Mouse (Mus musculus) hindbrain, embryonic 16.5 days (tissue): ENCODE results near the gene Zfp106. TPM values are rescaled to one million over a fixed set of nuclear protein-coding genes. Genes with fewer than 3 reads are reported as not detected.

ENCODE experiments used
- ATAC-seq: fragments of 200-750 bp; cut with Nextera tagmentation; 2 replicates; pipeline ENCODE4 v1.8.0; 2017; ENCODE audit warnings: moderate TSS enrichment, moderate library complexity
- H3K27ac ChIP-seq: fragments of 300-500 bp; sonication (generic); 2 replicates; pipeline ENCODE4 v1.5.1; 2014; ENCODE audit warnings: low read depth, mild to moderate bottlenecking, control low read depth, low read length, moderate library complexity
- H3K27me3 ChIP-seq: fragments of 300-500 bp; sonication (generic); replicated peaks from 2 replicates; pipeline ENCODE4 v1.6.1; 2014; ENCODE audit warnings: low read length; ENCODE audit not compliant: control insufficient read depth, insufficient read depth
- H3K36me3 ChIP-seq: fragments of 300-500 bp; sonication (generic); 2 replicates; pipeline ENCODE4 v1.6.1; 2014; ENCODE audit warnings: mild to moderate bottlenecking, low read length, moderate library complexity, mixed read lengths; ENCODE audit not compliant: control insufficient read depth, insufficient read depth
- H3K4me1 ChIP-seq: fragments of 300-500 bp; sonication (generic); 2 replicates; pipeline ENCODE4 v1.6.1; 2014; ENCODE audit warnings: low read depth, low read length; ENCODE audit not compliant: control insufficient read depth, insufficient read depth
- H3K4me2 ChIP-seq: fragments of 300-500 bp; sonication (generic); 2 replicates; pipeline ENCODE4 v1.6.1; 2014; ENCODE audit warnings: mild to moderate bottlenecking, low read length, control low read depth, moderate library complexity
- H3K4me3 ChIP-seq: fragments of 300-500 bp; sonication (generic); 2 replicates; pipeline ENCODE4 v1.5.1; 2014; ENCODE audit warnings: mild to moderate bottlenecking, low read length, control low read depth, moderate library complexity
- H3K9ac ChIP-seq: fragments of 300-500 bp; sonication (generic); 2 replicates; pipeline ENCODE4 v1.6.1; 2014; ENCODE audit warnings: low read depth, mild to moderate bottlenecking, control low read depth, low read length, moderate library complexity
- H3K9me3 ChIP-seq: fragments of 300-500 bp; sonication (generic); 2 replicates; pipeline ENCODE4 v1.6.1; 2014; ENCODE audit warnings: mild to moderate bottlenecking, low read length, moderate library complexity; ENCODE audit not compliant: control insufficient read depth
- WGBS: fragments of 180-500 bp; shearing (Covaris S2); extraction: QIAGEN DNeasy Blood & Tissue Kit; methylation state at CpG from one replicate; pipeline ENCODE4 v1.1.7; 2014; 5-methylcytosine and 5-hydroxymethylcytosine counted together
- polyA plus RNA-seq: library from polyadenylated mRNA; unstranded; fragments of >200 nt; fragmentation: Nextera tagmentation; extraction: Ambion mirVana; gene quantifications from 2 replicates; pipeline ENCODE4 v1.2.1, GENCODE M21; 2015

Gene Zfp106
- polyA plus RNA-seq, 1 experiment from 2014 or later = 31.7 TPM

DNA sequence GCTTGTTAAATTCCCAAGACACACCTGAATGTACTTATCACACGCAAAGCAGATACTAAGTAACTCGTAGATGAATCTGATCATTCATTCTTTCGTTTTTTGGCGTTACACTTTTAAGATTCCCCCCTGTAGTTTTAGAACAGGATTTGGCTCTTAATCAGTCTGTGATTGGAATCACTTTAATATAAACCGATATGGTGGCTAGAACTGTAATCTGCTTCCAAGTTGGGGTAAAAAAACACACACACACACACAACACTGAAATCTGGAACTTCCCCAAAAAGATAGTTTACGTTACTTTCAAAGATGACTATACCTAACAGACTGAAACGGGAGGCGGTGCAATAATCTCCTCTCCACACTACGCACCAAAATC, 796 bp downstream of the Zfp106 start:
- Histone ChIP-seq H3K27me3 (no peaks in the 10 kb centered on the region), H3K4me1 (peaks cover 15% of the 10 kb centered on the region), H3K9me3 (no peaks in the 10 kb centered on the region), H3K36me3 (no peaks in the 10 kb centered on the region), H3K4me2 (peak overlapping the region; percentile 81), H3K9ac (peak overlapping the region; percentile 96), H3K4me3 (peak overlapping the region; percentile 87), H3K27ac (no peak overlapping the region)
- ATAC-seq = no peak
- 27% methylated on average over 9 of the region's 9 CpGs for WGBS

DNA sequence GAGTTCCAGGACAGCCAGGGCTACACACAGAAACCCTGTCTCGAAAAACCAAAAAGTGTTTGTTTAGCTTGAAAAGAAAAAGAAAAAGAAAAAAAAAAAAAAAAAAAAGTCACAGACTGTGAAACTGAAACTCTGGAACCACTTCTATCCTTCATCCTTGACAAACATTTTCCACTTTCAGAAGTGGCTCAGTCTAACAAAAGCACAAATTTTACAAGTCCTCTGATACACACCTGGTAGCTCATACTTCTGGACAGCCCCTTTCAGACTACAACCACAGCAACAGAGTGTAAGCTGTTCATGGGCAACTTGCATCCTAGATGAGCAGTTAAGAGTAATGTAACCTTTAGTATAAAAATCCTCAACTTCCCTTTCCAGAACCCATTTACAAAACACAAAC, 2.1 kb downstream of the Zfp106 start:
- Histone ChIP-seq H3K4me3 (no peak overlapping the region), H3K9me3 (no peaks in the 10 kb centered on the region), H3K27me3 (no peaks in the 10 kb centered on the region), H3K4me2 (no peak overlapping the region), H3K27ac (no peak overlapping the region), H3K9ac (no peak overlapping the region), H3K36me3 (no peaks in the 10 kb centered on the region), H3K4me1 (peaks cover 11% of the 10 kb centered on the region)
- WGBS = 91% methylated on average over 1 of the region's 1 CpGs
- no peak for ATAC-seq

DNA sequence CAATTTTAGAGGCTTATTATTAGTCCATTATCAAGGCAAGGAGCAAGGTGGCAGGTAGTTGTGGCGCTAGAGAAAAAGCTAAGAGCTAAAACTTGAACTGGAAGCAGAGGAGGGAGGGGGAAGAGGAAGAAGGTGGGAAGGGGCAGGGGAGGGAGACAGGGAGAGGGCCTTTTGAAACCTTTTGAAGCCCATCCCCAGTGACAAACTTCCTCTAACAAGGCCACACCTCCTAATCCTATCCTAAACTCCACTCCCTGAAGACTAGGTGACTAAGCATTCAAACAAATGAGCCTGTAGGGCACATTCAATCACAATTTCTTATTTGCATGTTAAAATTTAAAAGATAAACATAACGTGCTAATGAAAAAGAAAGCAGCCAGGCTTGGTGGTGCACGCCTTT, 4.8 kb downstream of the Zfp106 start:
- 93% methylated on average over 3 of the region's 3 CpGs for WGBS

GRCm38 (mm10) chr2:120556868-120557267, 6.8 kb downstream of the Zfp106 start:
- Histone ChIP-seq H3K27me3 (no peaks in the 10 kb centered on the region), H3K27ac (no peak overlapping the region), H3K36me3 (peaks cover 8% of the 10 kb centered on the region; the same call in 1 of the 2 replicates), H3K9ac (no peak overlapping the region), H3K4me1 (peaks cover under 1% of the 10 kb centered on the region; the same call in 1 of the 2 replicates), H3K4me3 (no peak overlapping the region), H3K4me2 (no peak overlapping the region), H3K9me3 (no peaks in the 10 kb centered on the region)
- ATAC-seq = no peak
- 80% methylated on average over 3 of the region's 3 CpGs for WGBS

More for the DNA sequence above, 4.8 kb downstream of the Zfp106 start:
- Histone ChIP-seq H3K4me1 (peaks cover 11% of the 10 kb centered on the region), H3K27ac (no peak overlapping the region), H3K9ac (no peak overlapping the region), H3K4me3 (no peak overlapping the region), H3K9me3 (no peaks in the 10 kb centered on the region), H3K27me3 (no peaks in the 10 kb centered on the region), H3K36me3 (0 out of 2 replicates have a peak, but pooled peaks cover 2% of the 10 kb centered on the region), H3K4me2 (no peak overlapping the region)
- ATAC-seq = no peak

- Histone ChIP-seq H3K27me3 (no peaks in the 10 kb centered on the region), H3K4me1 (no peaks in the 10 kb centered on the region; the same call in 1 of the 2 replicates), H3K36me3 (0 out of 2 replicates have a peak, but pooled peaks cover 6% of the 10 kb centered on the region), H3K9me3 (no peaks in the 10 kb centered on the region), H3K4me3 (no peak overlapping the region), H3K9ac (no peak overlapping the region), H3K4me2 (no peak overlapping the region), H3K27ac (no peak overlapping the region)
- 96% methylated on average over 2 of the region's 2 CpGs for WGBS
- no peak for ATAC-seq
Observed at GRCm38 (mm10) chr2:120544732-120545131, 18.9 kb downstream of the Zfp106 start.

- peak overlapping the region; percentile 11; the same call in 1 of the 2 replicates for H3K4me2 ChIP-seq
Observed at GRCm38 (mm10) chr2:120539778-120540208, 23.9 kb downstream of the Zfp106 start.

DNA sequence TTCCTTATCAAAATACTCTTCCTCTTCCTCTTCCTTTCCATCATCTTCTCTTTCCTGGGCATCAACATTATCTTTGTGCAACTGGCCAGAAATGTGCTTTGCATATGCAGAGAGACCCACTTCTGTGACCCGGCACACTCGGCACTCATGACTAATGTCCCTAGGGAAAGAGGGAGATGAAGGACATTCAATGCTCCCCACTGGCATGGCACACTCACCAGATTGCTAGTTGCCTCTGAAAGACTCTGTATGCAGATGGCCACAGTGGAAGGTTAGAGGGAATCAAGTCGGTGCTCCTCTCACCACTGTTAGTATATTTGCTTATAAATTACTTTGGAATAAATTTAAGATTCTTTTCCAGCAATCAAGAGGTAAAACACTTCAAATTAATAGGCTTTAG, 24.3 kb downstream of the Zfp106 start:
- Histone ChIP-seq H3K27me3 (no peaks in the 10 kb centered on the region), H3K4me3 (no peak overlapping the region), H3K4me1 (no peaks in the 10 kb centered on the region; the same call in 1 of the 2 replicates), H3K9ac (no peak overlapping the region), H3K9me3 (no peaks in the 10 kb centered on the region), H3K36me3 (no peaks in the 10 kb centered on the region), H3K27ac (0 out of 2 replicates have a peak overlapping the region, but pooled peaks have one; percentile 3), H3K4me2 (peak overlapping the region; percentile 11; the same call in 1 of the 2 replicates)
- ATAC-seq = no peak
- 29% methylated on average over 3 of the region's 3 CpGs for WGBS

More at GRCm38 (mm10) chr2:120539778-120540208, 23.9 kb downstream of the Zfp106 start:
- H3K9me3 ChIP-seq = no peaks in the 10 kb centered on the region
- H3K36me3 ChIP-seq = no peaks in the 10 kb centered on the region
- no peak overlapping the region for H3K4me3 ChIP-seq
- no peaks in the 10 kb centered on the region for H3K27me3 ChIP-seq
- H3K27ac ChIP-seq = no peak overlapping the region
- H3K9ac ChIP-seq = no peak overlapping the region
- no peaks in the 10 kb centered on the region; the same call in 1 of the 2 replicates for H3K4me1 ChIP-seq
- ATAC-seq = peak; percentile 87
- WGBS = 5% methylated on average over 1 of the region's 1 CpGs

DNA sequence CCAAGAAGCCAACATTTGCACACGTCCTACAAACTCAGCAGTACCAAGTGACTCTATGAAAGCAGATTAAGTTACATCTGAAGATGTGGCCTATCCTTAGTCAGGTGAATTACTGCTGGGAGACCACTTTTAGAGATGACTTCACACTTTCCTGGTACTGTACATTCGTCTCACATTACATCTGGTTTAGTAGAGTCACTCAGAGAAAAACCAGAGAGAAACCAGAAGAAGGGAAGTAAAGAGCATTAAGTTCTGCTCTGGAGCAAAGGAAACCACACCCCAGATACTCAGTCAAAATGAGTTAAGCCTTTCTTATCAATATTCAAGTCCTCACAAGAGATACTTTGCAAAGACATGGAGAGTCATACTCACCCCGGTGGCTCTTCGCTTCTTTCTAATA, 32.4 kb downstream of the Zfp106 start:
- no peak overlapping the region for H3K4me2 ChIP-seq
- no peak for ATAC-seq
- H3K4me1 ChIP-seq = no peaks in the 10 kb centered on the region
- WGBS = 96% methylated on average over 4 of the region's 4 CpGs
- H3K36me3 ChIP-seq = peaks cover 27% of the 10 kb centered on the region
- no peak overlapping the region for H3K4me3 ChIP-seq
- no peaks in the 10 kb centered on the region for H3K9me3 ChIP-seq
- no peak overlapping the region for H3K9ac ChIP-seq
- no peak overlapping the region for H3K27ac ChIP-seq
- H3K27me3 ChIP-seq = no peaks in the 10 kb centered on the region

GRCm38 (mm10) chr2:120529531-120529930, 34.1 kb downstream of the Zfp106 start:
- H3K9me3 ChIP-seq = no peaks in the 10 kb centered on the region
- H3K36me3 ChIP-seq = peaks cover 38% of the 10 kb centered on the region
- no peak overlapping the region for H3K4me2 ChIP-seq
- no peaks in the 10 kb centered on the region for H3K27me3 ChIP-seq
- no peak overlapping the region for H3K27ac ChIP-seq
- no peak overlapping the region for H3K4me3 ChIP-seq
- no peak overlapping the region for H3K9ac ChIP-seq
- ATAC-seq = no peak
- H3K4me1 ChIP-seq = no peaks in the 10 kb centered on the region
